Mouse (Mus musculus) cerebellum, adult 8-10 months (tissue): ENCODE results near the gene Birc7.

Source experiments
- DNase-seq: peaks from one replicate; pipeline ENCODE4 v3.0.0; 2022

Gene Birc7

GRCm38 (mm10) chr2:180967010-180967763, 38.4 kb downstream of the Birc7 start, which contains the start of gene Arfgap1:
TSS of gene Arfgap1 (plus strand) at chr2:180967225.
- peak; percentile 92 for DNase-seq

GRCm38 (mm10) chr2:180981133-180981532, 52.3 kb downstream of the Birc7 start:
- no peak for DNase-seq
